Mouse (Mus musculus) stomach, postnatal 0 days (tissue): ENCODE results near the gene Fam192a.

ENCODE experiments used
- CTCF ChIP-seq: IDR thresholded peaks from 2 replicates; pipeline ENCODE4 v1.5.1; 2016; ENCODE audit warnings: antibody characterized with exemption, low read depth, mild to moderate bottlenecking, moderate library complexity
- EP300 ChIP-seq: optimal IDR thresholded peaks from 2 replicates; pipeline ENCODE3; 2016; ENCODE audit warnings: antibody characterized with exemption

GRCm38 (mm10) chr8:94604030-94604429 lies 2.2 kb upstream of the Fam192a start:
- TF ChIP-seq CTCF (no peak), EP300 (no peak)
